Mouse (Mus musculus): Measurements from ENCODE around the gene Olfr749.

DNA sequence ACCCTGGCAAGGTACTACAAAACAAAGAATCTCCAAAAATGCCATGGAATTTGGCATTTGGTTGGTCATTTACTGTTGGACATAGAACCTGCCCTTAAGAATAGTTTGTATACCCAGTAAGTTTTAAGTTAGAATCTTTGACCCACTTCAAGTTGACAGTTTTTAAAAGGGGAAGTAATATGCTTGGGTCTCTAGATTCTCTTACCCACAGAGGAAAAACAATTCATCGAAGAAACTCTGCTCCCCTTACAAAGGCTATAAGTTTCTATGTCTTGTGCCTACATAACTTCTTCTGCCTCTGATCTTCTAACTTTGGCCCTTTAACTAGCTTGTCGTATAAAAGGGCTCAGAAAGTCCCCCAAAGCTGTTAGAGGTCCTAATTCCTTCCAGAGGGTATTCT, 4.6 kb downstream of the Olfr749 start:
- TF ChIP-seq CTCF (IDR thresholded peaks at IDR 0.05; ENCODE audit: low read depth, low read length) (no peak), POLR2A (IDR thresholded peaks at IDR 0.05; ENCODE audit: extremely low read depth, insufficient read depth, low read length) (no peak)

Measured in liver, adult 2 months (tissue).